Mouse (Mus musculus) testis, adult 2 months (tissue): ENCODE measurements around the gene Ppard. TPM values are rescaled to one million over a fixed set of nuclear protein-coding genes. Genes with fewer than 3 reads are reported as not detected.

ENCODE experiments used
- H3K27ac ChIP-seq: fragments of 200-500 bp; 2 replicates; pipeline ENCODE4 v1.5.1; 2012; ENCODE audit warnings: low read depth, low read length; ENCODE audit not compliant: control insufficient read depth, insufficient read depth
- H3K27me3 ChIP-seq: fragments of 200-500 bp; 2 replicates; pipeline ENCODE4 v1.6.1; 2012; ENCODE audit warnings: mild to moderate bottlenecking, low read length, moderate library complexity; ENCODE audit not compliant: control insufficient read depth, insufficient read depth
- H3K36me3 ChIP-seq: fragments of 200-500 bp; 2 replicates; pipeline ENCODE4 v1.6.1; 2012; ENCODE audit warnings: mild to moderate bottlenecking, low read length; ENCODE audit not compliant: control insufficient read depth, insufficient read depth
- H3K4me1 ChIP-seq: fragments of 200-500 bp; 2 replicates; pipeline ENCODE4 v1.6.1; 2012; ENCODE audit warnings: low read length; ENCODE audit not compliant: control insufficient read depth, insufficient read depth
- H3K4me3 ChIP-seq: fragments of 200-500 bp; 2 replicates; pipeline ENCODE4 v1.5.1; 2012; ENCODE audit warnings: low read depth, mild to moderate bottlenecking, low read length, moderate library complexity, mixed read lengths; ENCODE audit not compliant: control insufficient read depth
- CTCF ChIP-seq: fragments of 200-500 bp; IDR thresholded peaks from 2 replicates; pipeline ENCODE4 v1.5.1; 2012; ENCODE audit warnings: low read depth, mild to moderate bottlenecking, inconsistent platforms, low read length, moderate library complexity; ENCODE audit not compliant: control insufficient read depth, insufficient read depth, insufficient replicate concordance
- POLR2A ChIP-seq: fragments of 200-500 bp; IDR thresholded peaks from 2 replicates; pipeline ENCODE4 v1.6.1; 2012; ENCODE audit warnings: low read depth, mild to moderate bottlenecking, inconsistent platforms, low read length, moderate library complexity; ENCODE audit not compliant: control insufficient read depth
- polyA plus RNA-seq: library from polyadenylated mRNA; depleted of rRNA; stranded (reverse); fragments of >200 nt; gene quantifications from 2 replicates; pipeline ENCODE4 v1.2.3, GENCODE M21; 2012

Gene Ppard
- polyA plus RNA-seq, 1 experiment = 3.1 TPM

DNA sequence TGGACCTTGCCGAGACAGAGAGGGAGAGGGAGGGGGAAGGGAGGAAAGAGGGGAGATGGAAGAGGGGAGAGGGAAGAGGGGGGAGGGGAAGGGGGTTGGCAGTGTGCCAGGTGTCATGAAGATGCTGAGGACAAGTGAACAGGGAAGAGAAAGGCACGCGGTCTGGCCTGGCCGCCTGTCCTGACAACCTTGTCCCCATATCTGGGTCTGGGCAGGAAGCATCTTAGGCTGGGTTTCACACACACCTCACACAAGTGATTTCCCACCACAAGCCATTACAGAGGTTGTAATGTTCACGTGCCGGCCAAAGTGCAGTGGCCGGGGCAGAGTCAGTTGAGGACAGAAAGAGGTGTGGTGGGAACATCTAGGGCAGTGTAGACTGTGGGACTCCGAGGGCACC lies 55.1 kb downstream of the Ppard start:
- H3K4me1 ChIP-seq = no peaks in the 10 kb centered on the region
- H3K27ac ChIP-seq = no peak overlapping the region
- H3K27me3 ChIP-seq = no peaks in the 10 kb centered on the region
- H3K36me3 ChIP-seq = no peaks in the 10 kb centered on the region
- no peak overlapping the region for H3K4me3 ChIP-seq
- TF ChIP-seq CTCF (no peak), POLR2A (no peak)

DNA sequence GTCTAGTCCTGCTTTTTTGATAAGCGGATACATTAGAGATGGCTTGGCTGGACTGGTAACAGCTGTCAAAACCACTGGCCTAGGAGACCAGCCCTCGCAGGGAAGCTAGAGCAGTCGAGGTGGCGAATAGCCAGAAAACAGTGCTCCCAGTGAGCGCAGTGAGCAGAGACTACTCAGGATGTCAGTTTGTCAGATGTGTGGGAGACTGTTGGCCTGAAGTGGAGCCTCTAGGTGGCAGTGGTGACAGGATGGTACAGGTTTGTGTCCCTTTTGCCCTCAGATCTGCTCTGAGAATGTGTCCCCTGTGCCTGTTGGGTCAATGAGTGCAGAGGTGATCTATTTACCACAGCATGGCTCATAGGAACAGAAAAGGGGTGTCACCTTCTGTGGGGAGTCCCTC lies 55.5 kb downstream of the Ppard start:
- Histone ChIP-seq H3K36me3 (no peaks in the 10 kb centered on the region), H3K27me3 (no peaks in the 10 kb centered on the region), H3K27ac (no peak overlapping the region), H3K4me3 (no peak overlapping the region), H3K4me1 (no peaks in the 10 kb centered on the region)
- TF ChIP-seq CTCF = no peak
- TF ChIP-seq POLR2A = no peak

DNA sequence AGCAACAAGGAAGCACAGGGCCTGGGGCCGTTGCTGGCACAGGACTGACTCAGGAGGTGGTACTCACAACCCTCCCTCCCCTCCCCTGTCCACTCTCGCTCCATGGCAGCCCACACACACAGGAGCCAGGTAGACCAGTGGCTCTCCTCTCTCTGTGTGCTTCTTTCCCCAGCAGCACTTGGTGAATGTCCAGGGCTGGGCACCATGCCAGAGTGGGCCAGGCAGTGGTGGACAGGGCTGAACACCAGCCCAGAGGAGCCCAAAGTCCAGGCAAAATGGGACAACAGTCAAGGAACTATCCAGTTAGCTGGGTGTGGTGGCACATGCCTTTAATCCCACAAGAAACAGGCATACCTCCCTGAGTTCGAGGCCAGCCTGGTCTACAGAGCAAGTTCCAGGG lies 57.8 kb downstream of the Ppard start:
- no peak overlapping the region for H3K4me3 ChIP-seq
- TF ChIP-seq CTCF (no peak), POLR2A (no peak)
- no peaks in the 10 kb centered on the region for H3K27me3 ChIP-seq
- no peak overlapping the region for H3K27ac ChIP-seq
- H3K4me1 ChIP-seq = no peaks in the 10 kb centered on the region
- H3K36me3 ChIP-seq = no peaks in the 10 kb centered on the region

DNA sequence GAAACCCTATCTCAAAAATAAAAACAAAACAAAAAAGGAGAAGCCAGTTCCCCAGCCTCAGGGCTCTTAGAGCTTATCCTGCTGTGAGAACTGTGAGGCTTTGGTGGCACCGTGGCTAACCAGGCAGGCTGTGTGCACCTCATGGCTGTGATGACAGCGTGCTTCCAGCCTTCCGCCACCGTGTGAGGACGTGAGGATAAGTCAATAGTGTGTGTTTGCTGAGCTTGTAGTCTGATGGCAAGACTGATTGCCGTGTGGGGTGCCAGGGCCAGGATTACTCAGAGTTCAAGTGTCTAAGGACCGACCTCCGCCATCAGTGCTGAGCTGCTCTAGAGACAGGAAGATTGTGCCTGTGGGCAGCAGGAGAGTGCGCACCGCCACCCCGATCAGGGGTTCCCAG lies 58.2 kb downstream of the Ppard start:
- H3K4me3 ChIP-seq = no peak overlapping the region
- no peak for TF ChIP-seq CTCF
- H3K36me3 ChIP-seq = no peaks in the 10 kb centered on the region
- no peaks in the 10 kb centered on the region for H3K4me1 ChIP-seq
- no peaks in the 10 kb centered on the region for H3K27me3 ChIP-seq
- H3K27ac ChIP-seq = no peak overlapping the region

DNA sequence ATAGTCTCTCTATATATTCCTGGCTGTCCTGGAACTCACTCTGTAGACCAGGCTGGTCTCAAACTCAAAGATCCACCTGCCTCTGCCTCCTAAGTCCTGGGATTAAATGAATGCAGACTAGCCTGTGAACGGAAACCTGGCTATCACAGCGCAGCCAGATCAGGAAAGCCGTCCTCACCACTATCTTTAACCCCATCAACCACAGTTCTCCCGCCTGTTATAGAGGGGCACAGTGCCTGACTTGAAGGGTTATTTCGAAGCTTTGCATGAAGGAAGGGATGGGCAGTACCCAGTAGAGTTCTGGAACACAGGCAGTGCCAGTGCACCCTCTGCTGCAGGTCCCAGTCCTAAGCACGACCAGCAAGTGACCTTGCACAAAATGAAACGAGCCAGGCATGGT lies 58.8 kb downstream of the Ppard start:
- no peaks in the 10 kb centered on the region for H3K27me3 ChIP-seq
- H3K36me3 ChIP-seq = no peaks in the 10 kb centered on the region
- no peak overlapping the region for H3K4me3 ChIP-seq
- no peaks in the 10 kb centered on the region for H3K4me1 ChIP-seq
- TF ChIP-seq POLR2A (no peak), CTCF (no peak)
- no peak overlapping the region for H3K27ac ChIP-seq

DNA sequence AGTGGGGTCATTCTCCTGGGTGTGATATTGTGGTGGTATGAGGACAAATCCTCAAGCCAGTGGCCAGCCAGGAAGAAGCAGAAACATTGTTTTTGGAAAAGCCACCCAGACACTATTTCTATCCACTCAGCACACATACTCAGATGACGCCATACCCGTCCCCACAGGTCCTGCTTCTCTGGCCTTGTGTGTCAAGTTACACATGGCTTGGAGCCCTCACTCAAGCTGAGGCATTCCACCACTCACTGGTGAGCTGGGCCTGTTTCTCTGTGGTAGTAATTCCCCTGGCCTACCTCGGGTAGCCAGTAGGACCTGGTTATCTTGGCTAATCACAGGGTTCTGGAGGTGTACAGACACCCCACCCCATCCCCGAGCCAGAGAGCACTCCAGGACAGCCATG lies 61.2 kb downstream of the Ppard start:
- no peak overlapping the region for H3K27ac ChIP-seq
- H3K4me3 ChIP-seq = no peak overlapping the region
- no peak for TF ChIP-seq POLR2A
- TF ChIP-seq CTCF = no peak
- no peaks in the 10 kb centered on the region for H3K36me3 ChIP-seq
- no peaks in the 10 kb centered on the region for H3K27me3 ChIP-seq
- no peaks in the 10 kb centered on the region for H3K4me1 ChIP-seq

GRCm38 (mm10) chr17:28294449-28295333 lies 62.2 kb downstream of the Ppard start:
- H3K36me3 ChIP-seq = no peaks in the 10 kb centered on the region
- H3K4me3 ChIP-seq = no peak overlapping the region
- TF ChIP-seq POLR2A (no peak), CTCF (no peak)
- H3K27me3 ChIP-seq = no peaks in the 10 kb centered on the region
- no peak overlapping the region for H3K27ac ChIP-seq
- H3K4me1 ChIP-seq = peaks cover 4% of the 10 kb centered on the region; the same call in 1 of the 2 replicates
